Mouse (Mus musculus) granulocyte monocyte progenitor cell, adult 5-6 weeks (primary cell): ENCODE data around the gene Slc8b1. TPM values are rescaled to one million over a fixed set of nuclear protein-coding genes. Genes with fewer than 3 reads are reported as not detected.

ENCODE experiments used
- total RNA-seq, 2 experiments: library from RNA; stranded (forward) in 1 of 2; stranded (reverse) in 1 of 2; fragments of 200-712, 200-1000 nt in 1 of 2; fragments of >200 nt in 1 of 2; fragmentation: Nextera tagmentation in 1 of 2; gene quantifications; 2 replicates each; pipeline ENCODE4 v1.2.3; 2014 to 2017

The Slc8b1 gene
- total RNA-seq, 2 experiments from 2014 or later: 30.1 to 38.3 TPM

Other genes with a start within 250 kb of the Slc8b1 start
- not detected in 2 replicates for gene Lhx5, start 79.5 kb upstream of the Slc8b1 start, total RNA-seq (2014; fragmentation: Nextera tagmentation)
- gene Lhx5, start 79.5 kb upstream of the Slc8b1 start, total RNA-seq (2017): not detected in 2 replicates
- gene Sdsl, start 38.4 kb upstream of the Slc8b1 start, total RNA-seq (2014; fragmentation: Nextera tagmentation): 1.3 and 3.5 TPM in 2 replicates
- gene Sdsl, start 38.4 kb upstream of the Slc8b1 start, total RNA-seq (2017): 2.4 and 2.8 TPM in 2 replicates
- gene Sds, start 34.6 kb upstream of the Slc8b1 start, total RNA-seq (2014; fragmentation: Nextera tagmentation): not detected in 2 replicates
- not detected in 2 replicates for gene Sds, start 34.6 kb upstream of the Slc8b1 start, total RNA-seq (2017)
- 18.2 and 20.8 TPM in 2 replicates for gene Plbd2, start 7.5 kb upstream of the Slc8b1 start, total RNA-seq (2014; fragmentation: Nextera tagmentation)
- gene Plbd2, start 7.5 kb upstream of the Slc8b1 start, total RNA-seq (2017): 8.9 and 9.4 TPM in 2 replicates
- gene Tpcn1, start 77.5 kb downstream of the Slc8b1 start, total RNA-seq (2014; fragmentation: Nextera tagmentation): 28.8 and 41.5 TPM in 2 replicates
- 12.7 and 14.1 TPM in 2 replicates for gene Tpcn1, start 77.5 kb downstream of the Slc8b1 start, total RNA-seq (2017)
- not detected in 2 replicates for gene Iqcd, start 77.8 kb downstream of the Slc8b1 start, total RNA-seq (2014; fragmentation: Nextera tagmentation)
- gene Iqcd, start 77.8 kb downstream of the Slc8b1 start, total RNA-seq (2017): not detected in 2 replicates
- 3.0 and 5.3 TPM in 2 replicates for gene Rita1, start 101.4 kb downstream of the Slc8b1 start, total RNA-seq (2014; fragmentation: Nextera tagmentation)
- gene Rita1, start 101.4 kb downstream of the Slc8b1 start, total RNA-seq (2017): 1.8 and 3.9 TPM in 2 replicates
- gene Ddx54, start 101.6 kb downstream of the Slc8b1 start, total RNA-seq (2014; fragmentation: Nextera tagmentation): 21.5 and 27.9 TPM in 2 replicates
- gene Ddx54, start 101.6 kb downstream of the Slc8b1 start, total RNA-seq (2017): 33.1 and 38.7 TPM in 2 replicates
- not detected in 2 replicates for gene Cfap73, start 123.1 kb downstream of the Slc8b1 start, total RNA-seq (2014; fragmentation: Nextera tagmentation)
- gene Cfap73, start 123.1 kb downstream of the Slc8b1 start, total RNA-seq (2017): not detected in 2 replicates
- not detected in 2 replicates for gene Rasal1, start 137.6 kb downstream of the Slc8b1 start, total RNA-seq (2014; fragmentation: Nextera tagmentation)
- not detected in 2 replicates for gene Rasal1, start 137.6 kb downstream of the Slc8b1 start, total RNA-seq (2017)
- gene Dtx1, start 200.8 kb downstream of the Slc8b1 start, total RNA-seq (2014; fragmentation: Nextera tagmentation): not detected in 2 replicates
- not detected in 2 replicates for gene Dtx1, start 200.8 kb downstream of the Slc8b1 start, total RNA-seq (2017)
- gene Oas2, start 238.7 kb downstream of the Slc8b1 start, total RNA-seq (2014; fragmentation: Nextera tagmentation): 0.47 TPM in 1 of 2 replicates, not detected in the other
- gene Oas2, start 238.7 kb downstream of the Slc8b1 start, total RNA-seq (2017): 1.0 TPM in 1 of 2 replicates, not detected in the other